Mouse (Mus musculus) lung, postnatal 0 days (tissue): ENCODE measurements at regions not wholly inside any gene's neighbourhood (a gene's known extent, or its start where the extent isn't known, plus 50 kb on each side); places are given as distances from the start of the nearest gene placed in this dataset.

Source experiments
- ATAC-seq: fragments of 200-750 bp; cut with Nextera tagmentation; 2 replicates; pipeline ENCODE4 v1.8.0; 2017; ENCODE audit warnings: moderate library complexity
- DNase-seq: peaks from one replicate; pipeline ENCODE4 v3.0.0-alpha.2; 2016; ENCODE audit warnings: low spot score
- H3K27ac ChIP-seq: fragments of 300-500 bp; sonication (generic); 2 replicates; pipeline ENCODE4 v1.5.1; 2014; ENCODE audit warnings: antibody characterized with exemption, mild to moderate bottlenecking, low read length, mixed read lengths
- H3K27me3 ChIP-seq: fragments of 300-500 bp; sonication (generic); replicated peaks from 2 replicates; pipeline ENCODE4 v1.6.1; 2014; ENCODE audit warnings: low read length, mixed read lengths; ENCODE audit not compliant: insufficient read depth
- H3K36me3 ChIP-seq: fragments of 300-500 bp; sonication (generic); 2 replicates; pipeline ENCODE4 v1.6.1; 2014; ENCODE audit warnings: low read length, mixed read lengths; ENCODE audit not compliant: insufficient read depth
- H3K4me1 ChIP-seq: fragments of 300-500 bp; sonication (generic); 2 replicates; pipeline ENCODE4 v1.6.1; 2014; ENCODE audit warnings: antibody characterized with exemption, low read depth, low read length, mixed read lengths; ENCODE audit not compliant: insufficient read depth
- H3K4me2 ChIP-seq: fragments of 300-500 bp; sonication (generic); replicated peaks from 2 replicates; pipeline ENCODE4 v1.6.1; 2014; ENCODE audit warnings: low read depth, mild to moderate bottlenecking, low read length, moderate library complexity, mixed read lengths
- H3K4me3 ChIP-seq: fragments of 300-500 bp; sonication (generic); 2 replicates; pipeline ENCODE4 v1.5.1; 2014; ENCODE audit warnings: low read depth, low read length
- H3K9ac ChIP-seq: fragments of 300-500 bp; sonication (generic); replicated peaks from 2 replicates; pipeline ENCODE4 v1.6.1; 2014; ENCODE audit warnings: low read depth, mild to moderate bottlenecking
- H3K9me3 ChIP-seq: fragments of 300-500 bp; sonication (generic); 2 replicates; pipeline ENCODE4 v1.6.1; 2016; ENCODE audit warnings: low read length, mixed read lengths
- CTCF ChIP-seq: IDR thresholded peaks from 2 replicates; pipeline ENCODE4 v1.5.1; 2016; ENCODE audit warnings: antibody characterized with exemption, mild to moderate bottlenecking
- EP300 ChIP-seq: IDR thresholded peaks from 2 replicates; pipeline ENCODE4 v1.6.1; 2016; ENCODE audit warnings: antibody characterized with exemption, mild to moderate bottlenecking, control low read depth
- WGBS: fragments of 180-500 bp; shearing (Covaris S2); extraction: QIAGEN DNeasy Blood & Tissue Kit; methylation state at CpG from one replicate; pipeline ENCODE4 v1.1.7; 2014; 5-methylcytosine and 5-hydroxymethylcytosine counted together

DNA sequence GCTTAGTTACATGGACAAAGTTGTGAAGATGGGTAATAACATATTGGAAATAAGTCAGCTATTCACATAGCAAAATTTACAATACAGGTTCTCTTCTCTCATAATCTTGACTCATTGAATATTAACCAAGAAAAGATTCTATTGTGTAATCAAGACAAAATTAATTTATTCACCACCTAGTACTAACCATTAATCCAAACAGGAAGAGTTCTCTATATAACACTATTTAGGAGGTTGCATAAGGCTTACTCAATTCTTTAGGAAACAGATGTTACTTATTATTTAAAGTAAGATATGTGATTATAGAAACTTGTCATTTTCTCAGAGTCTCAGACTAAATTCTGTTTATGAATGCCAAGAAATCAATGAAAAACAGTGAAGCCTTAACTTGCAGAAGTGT lies 600.4 kb upstream of the Tusc1 start:
- Histone ChIP-seq H3K27me3 (no peaks in the 10 kb centered on the region), H3K27ac (no peak overlapping the region), H3K4me2 (no peak overlapping the region), H3K36me3 (no peaks in the 10 kb centered on the region), H3K4me1 (no peaks in the 10 kb centered on the region), H3K9ac (no peak overlapping the region), H3K4me3 (no peak overlapping the region), H3K9me3 (no peaks in the 10 kb centered on the region)
- DNase-seq (no peak), ATAC-seq (no peak)
- no peak for TF ChIP-seq EP300
- TF ChIP-seq CTCF = no peak

DNA sequence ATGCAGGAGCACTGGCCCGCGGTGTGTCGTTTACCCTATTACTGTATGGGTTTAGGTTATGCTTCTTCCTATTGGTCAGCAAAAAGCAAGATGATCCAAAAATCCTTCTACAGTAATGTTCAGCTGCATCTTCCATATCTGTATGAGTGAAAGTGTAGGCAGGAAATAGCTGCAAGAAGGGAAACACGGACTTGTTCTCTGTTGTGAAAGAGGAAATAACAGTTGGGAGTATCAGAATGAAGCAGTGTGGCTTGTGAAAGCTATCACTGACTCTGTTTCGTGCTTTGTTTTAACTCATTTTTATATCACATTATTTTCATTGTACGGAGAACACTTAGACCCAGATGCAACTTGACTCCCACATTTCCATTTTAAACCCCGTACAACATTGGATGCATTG lies 591.8 kb upstream of the Tusc1 start:
- H3K9me3 ChIP-seq = no peaks in the 10 kb centered on the region
- H3K27ac ChIP-seq = no peak overlapping the region
- H3K4me1 ChIP-seq = no peaks in the 10 kb centered on the region
- H3K4me3 ChIP-seq = no peak overlapping the region
- TF ChIP-seq EP300 (no peak), CTCF (no peak)
- no peak overlapping the region for H3K9ac ChIP-seq
- H3K27me3 ChIP-seq = no peaks in the 10 kb centered on the region
- ATAC-seq (no peak), DNase-seq (no peak)
- H3K4me2 ChIP-seq = no peak overlapping the region
- WGBS = 78% methylated on average over 7 of the region's 7 CpGs
- H3K36me3 ChIP-seq = no peaks in the 10 kb centered on the region

GRCm38 (mm10) chr4:93924402-93924801 lies 589.1 kb upstream of the Tusc1 start:
- no peaks in the 10 kb centered on the region for H3K4me1 ChIP-seq
- ATAC-seq = no peak
- TF ChIP-seq EP300 = no peak
- no peak for TF ChIP-seq CTCF
- no peaks in the 10 kb centered on the region for H3K36me3 ChIP-seq
- WGBS = 84% methylated on average over 1 of the region's 1 CpGs
- no peak overlapping the region for H3K9ac ChIP-seq
- DNase-seq = no peak
- no peak overlapping the region for H3K4me3 ChIP-seq
- no peak overlapping the region for H3K4me2 ChIP-seq
- H3K27ac ChIP-seq = no peak overlapping the region
- no peaks in the 10 kb centered on the region for H3K9me3 ChIP-seq
- H3K27me3 ChIP-seq = no peaks in the 10 kb centered on the region

DNA sequence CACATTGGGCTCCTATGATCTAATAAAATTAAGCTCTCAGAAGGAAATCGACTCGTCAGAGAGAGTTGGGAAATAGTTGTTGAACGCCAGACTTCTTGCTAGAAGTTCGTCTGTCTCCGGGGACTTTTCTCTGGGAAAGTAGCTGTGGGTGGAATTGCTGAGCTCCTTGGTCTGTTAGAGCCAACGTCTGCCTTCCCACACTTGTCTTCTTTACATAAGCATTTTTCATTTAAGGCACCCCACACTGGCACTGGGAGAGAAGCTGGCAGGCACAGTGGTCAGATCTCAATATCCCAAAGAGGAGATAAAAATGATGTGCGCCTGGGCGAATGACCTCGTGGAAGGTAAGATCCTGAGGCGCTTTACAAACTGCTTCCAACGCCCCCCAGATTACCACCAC lies 551.3 kb upstream of the Tusc1 start:
- Histone ChIP-seq H3K4me1 (no peaks in the 10 kb centered on the region), H3K27ac (no peak overlapping the region), H3K36me3 (no peaks in the 10 kb centered on the region), H3K4me3 (no peak overlapping the region), H3K4me2 (no peak overlapping the region), H3K27me3 (no peaks in the 10 kb centered on the region), H3K9me3 (no peaks in the 10 kb centered on the region), H3K9ac (no peak overlapping the region)
- ATAC-seq = no peak
- WGBS = 87% methylated on average over 11 of the region's 11 CpGs
- no peak for TF ChIP-seq EP300
- no peak for TF ChIP-seq CTCF
- no peak for DNase-seq

DNA sequence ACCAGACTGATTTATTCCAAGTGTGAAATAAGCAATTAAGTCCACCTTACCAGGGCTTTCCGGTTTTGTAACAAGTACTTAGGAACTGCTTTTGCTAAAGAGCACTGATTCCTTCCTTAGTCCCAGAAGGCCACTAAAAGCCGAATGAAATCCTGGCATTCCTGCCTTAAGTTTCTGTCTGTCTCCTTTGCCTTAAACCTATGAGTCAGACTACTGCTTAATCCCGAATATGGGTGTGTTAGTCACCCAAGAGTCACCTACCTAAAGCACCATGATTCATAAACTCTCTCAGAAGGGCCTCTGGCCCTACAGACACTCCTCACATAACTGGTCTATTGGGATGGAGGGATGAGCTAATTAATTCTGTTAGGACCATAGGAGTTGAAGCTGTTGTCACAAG lies 546.0 kb upstream of the Tusc1 start:
- ATAC-seq (no peak), DNase-seq (no peak)
- Histone ChIP-seq H3K9me3 (no peaks in the 10 kb centered on the region), H3K4me1 (no peaks in the 10 kb centered on the region), H3K27me3 (no peaks in the 10 kb centered on the region), H3K27ac (no peak overlapping the region), H3K36me3 (no peaks in the 10 kb centered on the region), H3K4me3 (no peak overlapping the region), H3K4me2 (no peak overlapping the region), H3K9ac (no peak overlapping the region)
- WGBS = 58% methylated on average over 3 of the region's 3 CpGs
- TF ChIP-seq EP300 (no peak), CTCF (no peak)

GRCm38 (mm10) chr4:93879351-93879872 lies 544.1 kb upstream of the Tusc1 start:
- no peak overlapping the region for H3K9ac ChIP-seq
- no peak for ATAC-seq
- no peaks in the 10 kb centered on the region for H3K9me3 ChIP-seq

GRCm38 (mm10) chr4:93873271-93873670 lies 538.0 kb upstream of the Tusc1 start:
- Histone ChIP-seq H3K9ac (no peak overlapping the region), H3K27ac (no peak overlapping the region), H3K9me3 (no peaks in the 10 kb centered on the region), H3K4me2 (no peak overlapping the region), H3K36me3 (no peaks in the 10 kb centered on the region), H3K4me3 (no peak overlapping the region), H3K27me3 (no peaks in the 10 kb centered on the region), H3K4me1 (no peaks in the 10 kb centered on the region)
- ATAC-seq (no peak), DNase-seq (no peak)
- WGBS = 71% methylated on average over 3 of the region's 3 CpGs
- TF ChIP-seq CTCF (no peak), EP300 (no peak)

More at GRCm38 (mm10) chr4:93879351-93879872, 544.1 kb upstream of the Tusc1 start:
- no peaks in the 10 kb centered on the region for H3K36me3 ChIP-seq
- H3K4me2 ChIP-seq = no peak overlapping the region
- H3K4me1 ChIP-seq = no peaks in the 10 kb centered on the region
- DNase-seq = no peak
- TF ChIP-seq EP300 (no peak), CTCF (no peak)
- no peak overlapping the region for H3K27ac ChIP-seq
- no peaks in the 10 kb centered on the region for H3K27me3 ChIP-seq
- WGBS = 60% methylated on average over 8 of the region's 8 CpGs
- no peak overlapping the region for H3K4me3 ChIP-seq
